Mouse (Mus musculus) B cell, adult 67 days (primary cell): ENCODE measurements around the gene A130010J15Rik. TPM values are rescaled to one million over a fixed set of nuclear protein-coding genes. Genes with fewer than 3 reads are reported as not detected.

Experiments
- total RNA-seq, 2 experiments: library from RNA; stranded (reverse); gene quantifications; 4 replicates each; pipeline ENCODE4 v1.2.4; 2023

Gene A130010J15Rik
- total RNA-seq = 1 to 10 TPM; 3.3 TPM

DNA sequence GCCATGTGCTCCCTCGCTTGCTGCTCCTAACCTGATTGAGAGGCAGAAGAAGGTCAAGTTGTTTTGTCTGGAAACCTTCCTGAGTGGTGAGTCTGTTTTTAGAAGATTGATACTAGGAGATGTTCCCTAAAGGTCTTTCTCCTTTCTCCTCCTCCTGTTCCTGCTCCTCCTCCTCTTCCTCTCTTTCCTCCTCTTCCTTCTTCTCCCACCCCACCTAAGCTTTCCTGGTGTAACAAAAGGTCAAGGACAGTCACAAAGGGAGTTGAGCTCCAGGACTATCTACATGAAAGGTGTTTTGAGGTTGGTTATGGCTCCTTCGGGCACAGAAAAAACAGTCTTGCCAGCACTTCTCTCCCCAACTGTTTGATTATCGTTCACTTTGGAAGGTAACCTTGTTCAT lies at the start of gene A130010J15Rik:
A130010J15Rik (plus strand) TSS at position 301 of the 400 bp plus-strand sequence.

DNA sequence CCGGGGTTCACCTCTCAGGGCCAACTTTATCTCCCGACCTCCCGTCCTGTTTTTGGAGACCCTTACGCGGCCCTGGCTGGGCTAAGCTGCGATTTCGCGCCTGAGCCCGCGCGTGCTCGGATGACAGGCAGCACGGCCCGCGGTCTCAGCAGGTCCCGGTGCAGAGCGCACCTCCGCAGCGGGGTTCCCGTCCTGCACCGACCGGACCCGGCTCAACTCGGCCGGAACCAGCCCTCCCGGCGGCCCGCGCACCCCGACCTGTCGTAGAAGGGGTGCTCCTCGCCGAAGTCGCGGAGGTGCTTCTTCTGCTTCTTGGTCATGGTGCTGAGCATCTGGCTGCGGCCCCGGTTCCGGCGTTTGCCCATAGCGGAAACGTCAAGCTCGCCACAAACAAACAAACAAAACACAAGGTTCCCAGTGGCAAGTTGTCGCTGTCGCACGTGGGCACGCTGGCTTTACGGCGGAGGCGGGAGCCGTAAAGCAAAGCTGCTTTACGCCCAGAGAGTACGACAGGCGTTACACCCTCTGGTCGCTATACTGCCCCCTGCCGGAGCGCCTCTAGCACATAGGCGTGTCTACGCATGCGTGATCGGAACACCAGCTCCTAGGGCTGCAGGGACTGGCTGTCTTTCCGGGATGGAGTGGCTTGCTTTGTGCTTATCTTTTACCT lies 37.9 kb upstream of the A130010J15Rik start, which contains the start of gene Diexf:
Diexf (minus strand) TSS at position 487 of the 670 bp plus-strand sequence.

GRCm38 (mm10) chr1:193152872-193153271 lies 15.0 kb upstream of the A130010J15Rik start, which contains the start of gene Irf6:
TSS of gene Irf6 (plus strand) at chr1:193153111.

GRCm38 (mm10) chr1:193201383-193201778 lies 33.5 kb downstream of the A130010J15Rik start, which contains the start of gene Traf3ip3:
TSS of gene Traf3ip3 (minus strand) at chr1:193201703.

DNA sequence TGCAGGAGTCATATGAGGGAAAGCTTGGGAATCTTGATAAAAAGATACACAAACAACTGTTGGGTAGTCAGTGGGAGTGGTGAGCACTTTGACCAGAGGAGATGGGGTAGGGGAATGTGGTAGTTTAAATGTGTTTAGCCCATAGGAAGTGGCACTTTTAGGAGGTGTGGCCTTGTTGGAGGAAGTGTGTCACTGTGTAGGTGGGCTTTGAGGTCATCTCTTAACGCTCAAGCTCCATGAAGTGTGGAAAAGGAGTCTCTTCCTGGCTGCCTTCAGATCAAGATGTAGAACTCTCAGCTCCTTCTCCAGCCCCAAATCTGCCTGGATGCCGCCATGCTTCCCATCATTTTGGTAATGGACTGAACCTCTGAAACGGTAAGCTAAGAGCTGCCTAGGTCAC lies 39.7 kb downstream of the A130010J15Rik start, which contains the start of gene Lamb3:
Lamb3 (plus strand) TSS at position 197 of the 400 bp plus-strand sequence.

Other genes with a start within 250 kb of the A130010J15Rik start
- not detected for gene Syt14, start 132.3 kb upstream of the A130010J15Rik start, total RNA-seq
- gene Diexf, start 37.8 kb upstream of the A130010J15Rik start, total RNA-seq = 10 to 100 TPM; 50.6 to 76.1 TPM
- under 1 TPM in 1 of 2 experiments, not detected in 1; 0.17 TPM for gene Irf6, start 14.9 kb upstream of the A130010J15Rik start, total RNA-seq
- 100 to 1,000 TPM; 433 to 523 TPM for gene Traf3ip3, start 33.7 kb downstream of the A130010J15Rik start, total RNA-seq
- 10 to 100 TPM; 32.4 to 33.6 TPM for gene Lamb3, start 39.7 kb downstream of the A130010J15Rik start, total RNA-seq
- 10 to 100 TPM; 10.4 to 11.3 TPM for gene Hsd11b1, start 96.0 kb downstream of the A130010J15Rik start, total RNA-seq
- gene G0s2, start 105.2 kb downstream of the A130010J15Rik start, total RNA-seq = not detected
- under 1 TPM in 1 of 2 experiments, not detected in 1; 0.20 TPM for gene Camk1g, start 202.3 kb downstream of the A130010J15Rik start, total RNA-seq